Mouse (Mus musculus) kidney, adult 8-10 months (tissue): ENCODE results near the gene Bbs1.
"Not testable (repeated sequence)": the region's sequence is repeated elsewhere in the genome, so short reads cannot be mapped to it uniquely, and the experiment has no call there.

ENCODE experiments used
- DNase-seq, 2 experiments: peaks; one replicate each; pipeline ENCODE4 v3.0.0; 2022

Bbs1 gene

GRCm38 (mm10) chr19:4879324-4879703 is 27.1 kb downstream of the Bbs1 start:
- no peak for DNase-seq

GRCm38 (mm10) chr19:4878405-4879323 is 27.8 kb downstream of the Bbs1 start, which contains the start of gene Zdhhc24:
TSS of gene Zdhhc24 (plus strand) at chr19:4878668.
- peak; percentile 95 for DNase-seq

GRCm38 (mm10) chr19:4877785-4878184 is 28.6 kb downstream of the Bbs1 start, which contains the start of gene Actn3:
TSS of gene Actn3 (minus strand) at chr19:4877909.
- peak; percentile 10 to 14 for DNase-seq

- no peak for DNase-seq
These were observed 29.7 kb downstream of the Bbs1 start for GRCm38 (mm10) chr19:4876755-4877154.

GRCm38 (mm10) chr19:4876241-4876640 is 30.2 kb downstream of the Bbs1 start:
- DNase-seq, result no peak

- DNase-seq, result not testable (repeated sequence)
These were observed 31.8 kb downstream of the Bbs1 start for GRCm38 (mm10) chr19:4874613-4875012.

- DNase-seq, result peak in 1 of 2 experiments; percentile 17
These were observed 41.3 kb downstream of the Bbs1 start for GRCm38 (mm10) chr19:4865147-4865546.

- DNase-seq, result no peak
These were observed 43.4 kb downstream of the Bbs1 start for GRCm38 (mm10) chr19:4863048-4863447.

- DNase-seq, result no peak
These were observed 47.3 kb downstream of the Bbs1 start for GRCm38 (mm10) chr19:4859081-4859480.

GRCm38 (mm10) chr19:4855951-4856350 is 50.5 kb downstream of the Bbs1 start:
- DNase-seq, result no peak

- DNase-seq, result peak in 1 of 2 experiments; percentile 15
These were observed 51.0 kb downstream of the Bbs1 start for GRCm38 (mm10) chr19:4855470-4855820.

GRCm38 (mm10) chr19:4854552-4855469 is 51.6 kb downstream of the Bbs1 start, which contains the start of gene Ctsf:
TSS of gene Ctsf (plus strand) at chr19:4855130.
- peak; percentile 94 for DNase-seq

GRCm38 (mm10) chr19:4850281-4850680 is 56.1 kb downstream of the Bbs1 start:
- no peak for DNase-seq

- no peak for DNase-seq
These were observed 56.6 kb downstream of the Bbs1 start for GRCm38 (mm10) chr19:4849800-4850199.

GRCm38 (mm10) chr19:4847490-4847889 is 58.9 kb downstream of the Bbs1 start:
- DNase-seq, result peak; percentile 54 to 63

- DNase-seq, result no peak
These were observed 60.6 kb downstream of the Bbs1 start for GRCm38 (mm10) chr19:4845846-4846245.

- DNase-seq, result no peak
These were observed 63.8 kb downstream of the Bbs1 start for GRCm38 (mm10) chr19:4842611-4843010.

GRCm38 (mm10) chr19:4840848-4841247 is 65.6 kb downstream of the Bbs1 start:
- no peak for DNase-seq

GRCm38 (mm10) chr19:4839149-4839548 is 67.3 kb downstream of the Bbs1 start, which contains the start of the genes Ccs and Ccdc87:
TSS of gene Ccs (minus strand) at chr19:4839332.
TSS of gene Ccdc87 (plus strand) at chr19:4839366.
- DNase-seq, result peak; percentile 98 to 99

- DNase-seq, result no peak
These were observed 67.8 kb downstream of the Bbs1 start for GRCm38 (mm10) chr19:4838526-4839140.

- no peak for DNase-seq
These were observed 69.4 kb downstream of the Bbs1 start for GRCm38 (mm10) chr19:4837049-4837448.
